Mouse (Mus musculus) hindbrain, embryonic 10.5 days (tissue): Measurements from ENCODE around the gene Nipsnap3b. TPM values are rescaled to one million over a fixed set of nuclear protein-coding genes. Genes with fewer than 3 reads are reported as not detected.

Experiments used
- DNase-seq: peaks from one replicate; pipeline ENCODE4 v3.0.0-alpha.2; 2017; ENCODE audit warnings: low spot score
- H3K27ac ChIP-seq: fragments of 300-500 bp; sonication (generic); 2 replicates; pipeline ENCODE4 v1.5.1; 2016; ENCODE audit warnings: mild to moderate bottlenecking, moderate library complexity
- H3K27me3 ChIP-seq: fragments of 300-500 bp; sonication (generic); 2 replicates; pipeline ENCODE4 v1.6.1; 2016; ENCODE audit warnings: mild to moderate bottlenecking; ENCODE audit not compliant: poor library complexity, insufficient read depth, severe bottlenecking
- H3K36me3 ChIP-seq: fragments of 300-500 bp; sonication (generic); 2 replicates; pipeline ENCODE4 v1.6.1; 2016; ENCODE audit warnings: mild to moderate bottlenecking, moderate library complexity
- H3K4me1 ChIP-seq: fragments of 300-500 bp; sonication (generic); replicated peaks from 2 replicates; pipeline ENCODE4 v1.6.1; 2016; ENCODE audit warnings: mild to moderate bottlenecking
- H3K4me3 ChIP-seq: fragments of 300-500 bp; sonication (generic); 2 replicates; pipeline ENCODE4 v1.5.1; 2016; ENCODE audit warnings: mild to moderate bottlenecking, moderate library complexity
- H3K9me3 ChIP-seq: fragments of 300-500 bp; sonication (generic); 2 replicates; pipeline ENCODE4 v1.6.1; 2016; ENCODE audit warnings: mild to moderate bottlenecking, moderate library complexity
- WGBS: fragments of 180-500 bp; shearing (Covaris S2); methylation state at CpG from one replicate; pipeline ENCODE4 v1.1.7; 2016; 5-methylcytosine and 5-hydroxymethylcytosine counted together
- polyA plus RNA-seq: library from polyadenylated mRNA; unstranded; fragments of >200 nt; fragmentation: Nextera tagmentation; extraction: Ambion mirVana; gene quantifications from 2 replicates; pipeline ENCODE4 v1.2.1, GENCODE M21; 2016

The Nipsnap3b gene
- polyA plus RNA-seq, 1 experiment from 2014 or later: 114 TPM

DNA sequence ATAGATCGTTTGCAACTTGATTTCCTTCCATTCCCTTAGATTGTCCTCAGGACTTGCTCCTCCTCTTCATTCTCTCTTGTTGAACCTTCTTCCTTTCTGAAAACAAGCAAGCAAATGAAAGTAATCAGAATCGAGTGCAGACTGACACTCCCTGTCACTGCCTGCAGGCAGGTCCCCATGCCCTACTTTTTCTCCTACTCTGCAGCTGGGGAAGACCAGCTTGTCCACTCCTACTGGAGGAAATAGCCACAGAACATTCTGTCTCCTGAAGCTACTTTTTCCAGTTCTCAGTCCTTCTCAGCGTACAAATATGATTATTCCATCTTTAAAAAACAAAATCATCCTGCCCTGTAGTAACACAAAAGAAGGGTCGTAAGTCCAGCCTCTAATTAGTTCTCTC is 12.7 kb downstream of the Nipsnap3b start:
- Histone ChIP-seq H3K27ac (no peak overlapping the region), H3K27me3 (no peaks in the 10 kb centered on the region), H3K4me3 (no peak overlapping the region), H3K36me3 (peaks cover 41% of the 10 kb centered on the region), H3K9me3 (no peaks in the 10 kb centered on the region), H3K4me1 (no peaks in the 10 kb centered on the region)
- 87% methylated on average over 4 of the region's 4 CpGs for WGBS
- DNase-seq: no peak

DNA sequence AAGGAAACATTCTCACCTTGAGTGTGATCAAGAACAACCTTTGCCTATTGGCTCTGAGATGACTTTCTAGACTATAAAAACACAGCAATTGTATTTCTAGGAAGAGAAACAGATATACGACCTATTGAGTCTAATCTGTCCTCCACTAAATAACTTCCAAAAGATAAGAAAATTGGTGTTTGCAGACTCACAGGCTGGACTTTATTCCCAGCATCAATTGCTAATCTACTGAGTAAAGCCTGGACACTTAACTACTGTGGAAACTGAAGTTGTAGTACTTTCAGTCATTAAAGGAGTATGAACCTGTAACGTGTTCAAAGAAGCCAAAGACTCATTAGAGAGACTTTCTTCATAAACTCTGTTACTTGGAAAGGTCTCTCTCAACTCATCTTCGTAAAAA is 16.1 kb downstream of the Nipsnap3b start:
- no peaks in the 10 kb centered on the region for H3K27me3 ChIP-seq
- no peak overlapping the region for H3K27ac ChIP-seq
- H3K4me3 ChIP-seq: no peak overlapping the region
- no peak for DNase-seq
- WGBS: 84% methylated on average over 3 of the region's 3 CpGs
- H3K9me3 ChIP-seq: no peaks in the 10 kb centered on the region
- peaks cover 12% of the 10 kb centered on the region for H3K36me3 ChIP-seq
- 0 out of 2 replicates have a peak, but pooled peaks cover 11% of the 10 kb centered on the region for H3K4me1 ChIP-seq

DNA sequence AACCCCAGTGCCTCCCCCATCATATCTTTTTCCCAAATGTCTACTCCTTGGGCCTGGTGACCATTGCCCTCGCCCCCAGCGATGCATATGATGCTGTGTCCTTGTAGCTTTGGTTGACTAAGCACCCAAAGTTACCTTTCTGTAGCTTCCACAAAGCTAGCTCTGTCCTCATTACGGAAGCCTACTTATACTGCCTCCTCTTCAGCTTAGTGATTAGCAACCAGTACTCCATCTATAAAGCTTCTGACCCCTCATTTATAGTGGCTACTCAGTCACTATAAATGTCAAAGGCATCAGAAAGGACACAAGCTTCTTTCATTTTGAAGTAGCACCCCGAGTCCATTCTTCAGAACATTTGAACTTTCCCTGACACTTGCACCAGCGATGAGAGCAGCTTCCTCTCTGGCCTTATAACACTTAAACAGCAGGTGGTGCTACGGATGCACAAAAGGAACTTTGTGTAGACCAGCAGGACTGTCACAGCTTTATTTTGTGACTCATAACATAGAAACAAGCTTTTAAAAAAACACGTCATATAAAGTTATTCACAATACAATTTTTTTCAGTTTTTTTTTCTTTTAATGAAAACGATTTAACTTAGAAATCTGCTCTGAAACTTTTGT is 18.8 kb downstream of the Nipsnap3b start:
- Histone ChIP-seq H3K27ac (no peak overlapping the region), H3K4me3 (no peak overlapping the region), H3K4me1 (0 out of 2 replicates have a peak, but pooled peaks cover 11% of the 10 kb centered on the region), H3K9me3 (no peaks in the 10 kb centered on the region), H3K27me3 (no peaks in the 10 kb centered on the region), H3K36me3 (no peaks in the 10 kb centered on the region)
- WGBS: 42% methylated on average over 8 of the region's 8 CpGs
- no peak for DNase-seq

- H3K27me3 ChIP-seq: no peaks in the 10 kb centered on the region
Observed at GRCm38 (mm10) chr4:53043819-53044218, 32.1 kb downstream of the Nipsnap3b start.

DNA sequence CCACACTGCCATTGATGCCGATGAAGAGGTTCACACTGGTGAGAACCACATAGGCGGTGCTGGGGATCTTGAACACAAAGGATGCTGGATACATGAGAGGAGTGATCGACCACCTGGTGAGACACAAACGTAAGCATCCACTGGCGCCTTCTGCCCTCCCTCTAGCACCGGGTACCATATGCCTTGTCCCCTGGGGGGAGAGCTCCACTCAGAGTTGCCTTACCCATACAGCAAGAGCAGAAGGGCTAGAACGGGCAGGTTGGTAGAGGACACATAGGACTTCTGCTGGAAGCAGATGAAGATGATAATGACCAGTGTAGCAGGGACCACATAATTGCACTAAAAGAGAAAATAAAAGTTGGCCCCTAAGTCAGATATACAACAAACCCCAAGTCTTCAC is 34.1 kb downstream of the Nipsnap3b start:
- Histone ChIP-seq H3K36me3 (peaks cover 27% of the 10 kb centered on the region), H3K4me3 (no peak overlapping the region), H3K9me3 (no peaks in the 10 kb centered on the region), H3K27ac (no peak overlapping the region), H3K27me3 (no peaks in the 10 kb centered on the region), H3K4me1 (peaks cover 3% of the 10 kb centered on the region; the same call in 1 of the 2 replicates)
- no peak for DNase-seq
- 81% methylated on average over 7 of the region's 7 CpGs for WGBS

More at GRCm38 (mm10) chr4:53043819-53044218, 32.1 kb downstream of the Nipsnap3b start:
- no peak overlapping the region for H3K4me3 ChIP-seq
- 93% methylated on average over 8 of the region's 8 CpGs for WGBS
- no peak overlapping the region for H3K27ac ChIP-seq
- H3K9me3 ChIP-seq: no peaks in the 10 kb centered on the region
- no peak for DNase-seq
- H3K36me3 ChIP-seq: peaks cover 29% of the 10 kb centered on the region
- H3K4me1 ChIP-seq: peaks cover 3% of the 10 kb centered on the region; the same call in 1 of the 2 replicates

- Histone ChIP-seq H3K27ac (no peak overlapping the region), H3K9me3 (no peaks in the 10 kb centered on the region), H3K36me3 (peaks cover 27% of the 10 kb centered on the region), H3K27me3 (no peaks in the 10 kb centered on the region), H3K4me1 (peaks cover 3% of the 10 kb centered on the region; the same call in 1 of the 2 replicates), H3K4me3 (no peak overlapping the region)
- DNase-seq: no peak
- 70% methylated on average over 9 of the region's 9 CpGs for WGBS
Observed at GRCm38 (mm10) chr4:53046238-53047022, 34.8 kb downstream of the Nipsnap3b start.

DNA sequence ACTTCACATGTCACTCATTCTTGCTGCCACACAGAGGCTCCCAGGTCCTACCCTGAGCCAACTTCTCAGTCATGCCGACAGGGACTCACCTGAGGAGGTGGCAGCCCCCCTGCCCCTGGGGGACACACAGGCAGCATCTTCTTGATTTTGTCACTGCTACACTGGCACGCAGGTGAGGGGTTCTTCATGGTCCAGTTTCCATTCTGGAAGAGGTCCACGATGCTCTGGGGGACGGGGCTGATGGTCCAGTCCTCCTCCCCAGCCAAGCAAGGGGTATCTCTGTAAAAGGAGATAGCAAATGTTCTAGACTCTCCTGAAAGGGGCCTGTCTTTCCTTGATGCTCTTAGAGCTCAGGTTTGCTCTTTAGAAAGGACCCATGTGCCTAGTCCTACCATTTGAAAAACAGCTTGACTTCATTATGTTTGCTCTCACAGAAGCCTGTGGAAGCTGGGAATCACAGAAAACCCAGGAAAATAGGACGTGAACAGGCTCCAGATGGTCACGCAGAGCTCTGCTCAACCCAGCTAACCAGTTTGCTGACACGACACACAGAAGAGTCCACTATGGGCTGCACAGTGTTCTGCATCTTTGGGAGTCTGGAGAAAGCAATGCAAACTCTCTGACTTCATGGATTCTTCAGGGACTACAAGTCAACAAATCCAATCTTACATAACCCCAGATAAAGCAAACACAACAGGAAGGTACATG is 50.8 kb downstream of the Nipsnap3b start:
- H3K27me3 ChIP-seq: no peaks in the 10 kb centered on the region
- 84% methylated on average over 7 of the region's 7 CpGs for WGBS
- no peaks in the 10 kb centered on the region for H3K4me1 ChIP-seq
- H3K36me3 ChIP-seq: peaks cover 21% of the 10 kb centered on the region
- H3K4me3 ChIP-seq: no peak overlapping the region
- no peaks in the 10 kb centered on the region for H3K9me3 ChIP-seq
- H3K27ac ChIP-seq: no peak overlapping the region
- no peak for DNase-seq

Other genes starting within 250 kb of the Nipsnap3b start
- not detected in 2 replicates for gene Olfr275, start 197.3 kb upstream of the Nipsnap3b start, polyA plus RNA-seq
- not detected in 2 replicates for gene Olfr273, start 152.6 kb upstream of the Nipsnap3b start, polyA plus RNA-seq
- gene Olfr272, start 92.7 kb upstream of the Nipsnap3b start, polyA plus RNA-seq: not detected in 2 replicates
- gene Olfr270, start 47.3 kb upstream of the Nipsnap3b start, polyA plus RNA-seq: not detected in 2 replicates
- not detected in 2 replicates for gene Nipsnap3a, start 22.6 kb upstream of the Nipsnap3b start, polyA plus RNA-seq
- 2.7 and 3.6 TPM in 2 replicates for gene Abca1, start 148.0 kb downstream of the Nipsnap3b start, polyA plus RNA-seq